Mouse (Mus musculus) cerebellum, adult 9-11 months (tissue): ENCODE measurements around the gene Sprn.
A peak's percentile ranks its signal among the peaks of the same experiment; 100 is the strongest.

Experiments used
- DNase-seq: peaks from one replicate; pipeline ENCODE4 v3.0.0; 2022

Gene Sprn

GRCm38 (mm10) chr7:140154218-140154927, at the start of gene Sprn:
Gene Sprn (minus strand): TSS chr7:140154877.
- peak; percentile 82 for DNase-seq

- no peak for DNase-seq
These were observed 46.4 kb upstream of the Sprn start for GRCm38 (mm10) chr7:140201090-140201489.

GRCm38 (mm10) chr7:140196002-140196401, 41.3 kb upstream of the Sprn start:
- no peak for DNase-seq

- no peak for DNase-seq
These were observed 39.4 kb upstream of the Sprn start for GRCm38 (mm10) chr7:140194031-140194430.

GRCm38 (mm10) chr7:140192851-140193250, 38.2 kb upstream of the Sprn start:
- DNase-seq = no peak

- no peak for DNase-seq
These were observed 37.8 kb upstream of the Sprn start for GRCm38 (mm10) chr7:140192445-140192844.

GRCm38 (mm10) chr7:140190435-140190834, 35.8 kb upstream of the Sprn start:
- DNase-seq = no peak

- no peak for DNase-seq
These were observed 34.0 kb upstream of the Sprn start for GRCm38 (mm10) chr7:140188391-140189328.

GRCm38 (mm10) chr7:140187721-140188390, 33.2 kb upstream of the Sprn start:
- no peak for DNase-seq

GRCm38 (mm10) chr7:140186646-140187620, 32.3 kb upstream of the Sprn start:
- DNase-seq = no peak

GRCm38 (mm10) chr7:140184206-140184605, 29.5 kb upstream of the Sprn start:
- DNase-seq = no peak

- no peak for DNase-seq
These were observed 26.0 kb upstream of the Sprn start for GRCm38 (mm10) chr7:140180692-140181091.

- no peak for DNase-seq
These were observed 24.5 kb upstream of the Sprn start for GRCm38 (mm10) chr7:140179176-140179575.

- DNase-seq = peak; percentile 82
These were observed 18.3 kb upstream of the Sprn start, which contains the start of gene Olfr523 for GRCm38 (mm10) chr7:140172936-140173335. Gene Olfr523 (plus strand): TSS chr7:140173217.

- no peak for DNase-seq
These were observed 16.2 kb upstream of the Sprn start for GRCm38 (mm10) chr7:140170863-140171262.

GRCm38 (mm10) chr7:140169386-140169785, 14.7 kb upstream of the Sprn start:
- no peak for DNase-seq

GRCm38 (mm10) chr7:140167950-140168349, 13.3 kb upstream of the Sprn start:
- no peak for DNase-seq

GRCm38 (mm10) chr7:140164664-140165063, 10.0 kb upstream of the Sprn start, which contains the start of gene Olfr522:
Gene Olfr522 (minus strand): TSS chr7:140164764.
- DNase-seq = no peak

GRCm38 (mm10) chr7:140160363-140160762, 5.7 kb upstream of the Sprn start:
- DNase-seq = no peak

- DNase-seq = no peak
These were observed 854 bp downstream of the Sprn start for GRCm38 (mm10) chr7:140153829-140154217.

GRCm38 (mm10) chr7:140153383-140153782, 1.3 kb downstream of the Sprn start:
- peak; percentile 76 for DNase-seq

GRCm38 (mm10) chr7:140144550-140144949, 10.1 kb downstream of the Sprn start:
- no peak for DNase-seq
